Mouse (Mus musculus) fibroblast of lung, adult 2 months (primary cell): ENCODE results near the gene Cdk4.
A peak's percentile ranks its signal among the peaks of the same experiment; 100 is the strongest.

Experiments used
- DNase-seq: peaks from one replicate; pipeline ENCODE4 v3.0.0-alpha.2; 2011; ENCODE audit warnings: low read depth

Gene Cdk4

GRCm38 (mm10) chr10:127063239-127063872 is at the start of gene Cdk4:
TSS of gene Cdk4 (plus strand) at chr10:127063534.
- peak; percentile 98 for DNase-seq

DNA sequence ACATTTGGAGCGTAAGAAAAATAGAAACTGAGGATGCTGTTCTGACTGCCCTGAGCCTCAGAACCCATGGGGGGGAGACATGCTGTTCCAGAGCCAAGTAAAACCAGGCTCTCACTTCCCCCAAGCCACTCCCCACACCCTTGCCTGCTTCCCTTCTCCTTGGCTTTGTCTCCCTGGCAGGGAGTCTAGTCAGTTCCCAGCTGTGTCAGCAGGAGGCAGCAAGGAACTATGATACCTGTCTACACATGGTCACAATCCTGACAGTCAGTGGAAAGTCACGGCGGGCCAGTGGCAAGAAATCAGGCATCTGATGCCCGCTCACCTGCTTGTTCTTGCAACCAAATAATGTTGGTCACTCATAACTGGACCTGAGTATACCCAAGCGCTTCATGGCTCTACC is 46.8 kb upstream of the Cdk4 start:
- no peak for DNase-seq

GRCm38 (mm10) chr10:127017071-127017470 is 46.3 kb upstream of the Cdk4 start:
- DNase-seq = no peak

DNA sequence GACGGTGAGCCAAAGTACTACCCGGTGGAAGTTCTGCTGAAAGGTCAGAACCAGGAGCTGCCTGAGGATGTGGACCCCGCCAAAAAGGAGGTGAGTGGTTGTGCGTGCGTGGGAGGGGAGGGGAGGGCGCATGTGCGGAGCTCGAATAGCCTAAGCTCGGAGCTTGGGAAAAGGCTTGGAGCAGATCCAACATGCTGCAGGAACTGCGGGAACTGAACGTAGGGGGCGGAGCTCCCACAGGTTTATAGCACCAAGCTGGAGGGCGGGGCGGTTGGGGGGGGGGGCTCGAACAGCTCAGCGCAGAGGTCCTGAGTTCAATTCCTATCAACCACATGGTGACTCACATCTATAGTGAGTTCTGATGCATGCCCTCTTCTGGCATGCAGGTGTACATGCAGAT is 44.9 kb upstream of the Cdk4 start:
- DNase-seq = no peak

DNA sequence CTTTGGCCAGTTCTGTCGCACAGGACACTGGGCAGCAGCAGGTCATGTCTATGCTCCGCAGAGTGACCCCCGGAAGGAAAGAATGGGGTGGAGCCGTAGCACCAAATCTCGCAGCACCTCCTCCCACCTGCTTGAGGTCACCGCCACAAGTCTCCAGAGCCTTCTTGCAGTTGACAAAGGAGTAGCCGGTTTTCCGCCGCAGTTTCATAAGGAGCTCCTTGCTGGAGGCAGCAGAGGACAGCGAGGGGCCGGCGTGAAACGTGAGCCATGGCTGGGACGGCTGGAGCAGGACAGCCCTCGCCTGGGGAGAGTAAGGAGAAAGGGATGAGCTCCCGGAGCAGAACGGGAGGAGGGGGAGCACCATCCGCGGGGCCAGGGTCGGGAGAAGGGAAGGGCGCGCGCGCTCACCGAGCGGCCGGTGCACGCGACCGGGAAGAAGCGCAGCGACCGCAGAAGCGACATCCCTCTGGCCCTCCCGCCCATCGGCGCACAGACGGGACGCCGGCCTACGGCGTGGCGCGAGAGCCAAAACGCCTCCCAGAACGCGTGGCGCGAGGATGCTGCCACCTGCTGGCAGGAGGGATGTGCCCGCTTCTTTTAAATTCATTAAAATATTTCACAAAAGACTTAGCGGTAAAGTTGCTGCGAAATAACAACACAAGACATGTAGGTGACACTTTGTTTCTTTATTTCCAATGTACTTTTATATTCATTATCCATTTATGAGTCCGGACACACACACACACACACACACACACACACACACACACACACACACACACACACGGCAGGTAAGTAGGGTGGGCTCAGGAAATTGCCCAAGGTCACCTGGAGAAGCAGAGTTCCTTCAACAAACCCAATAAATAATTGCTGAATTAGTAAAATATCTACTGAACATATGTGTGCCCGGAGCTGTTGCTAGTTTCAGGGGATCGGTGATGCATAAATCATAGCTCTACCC is 32.7 kb upstream of the Cdk4 start, which contains the start of gene Tsfm:
Gene Tsfm, minus strand, starts transcription at position 505 of the 961 bp plus-strand sequence.
- DNase-seq = peak; percentile 60

- no peak for DNase-seq
These were observed 30.0 kb upstream of the Cdk4 start for GRCm38 (mm10) chr10:127033301-127033741.

- no peak for DNase-seq
These were observed 27.1 kb upstream of the Cdk4 start for GRCm38 (mm10) chr10:127036273-127036672.

- no peak for DNase-seq
These were observed 25.7 kb upstream of the Cdk4 start for GRCm38 (mm10) chr10:127037641-127038040.

GRCm38 (mm10) chr10:127040569-127041214 is 22.6 kb upstream of the Cdk4 start:
- DNase-seq = no peak

- no peak for DNase-seq
These were observed 22.0 kb upstream of the Cdk4 start, which contains the start of the genes Mettl1 and Eef1akmt3 for GRCm38 (mm10) chr10:127041274-127041766. TSS of gene Mettl1 (plus strand) at chr10:127041414. TSS of gene Eef1akmt3 (minus strand) at chr10:127041513.

GRCm38 (mm10) chr10:127041774-127042338 is 21.5 kb upstream of the Cdk4 start:
- DNase-seq = peak; percentile 60

- DNase-seq = no peak
These were observed 20.7 kb upstream of the Cdk4 start for GRCm38 (mm10) chr10:127042468-127043115.

DNA sequence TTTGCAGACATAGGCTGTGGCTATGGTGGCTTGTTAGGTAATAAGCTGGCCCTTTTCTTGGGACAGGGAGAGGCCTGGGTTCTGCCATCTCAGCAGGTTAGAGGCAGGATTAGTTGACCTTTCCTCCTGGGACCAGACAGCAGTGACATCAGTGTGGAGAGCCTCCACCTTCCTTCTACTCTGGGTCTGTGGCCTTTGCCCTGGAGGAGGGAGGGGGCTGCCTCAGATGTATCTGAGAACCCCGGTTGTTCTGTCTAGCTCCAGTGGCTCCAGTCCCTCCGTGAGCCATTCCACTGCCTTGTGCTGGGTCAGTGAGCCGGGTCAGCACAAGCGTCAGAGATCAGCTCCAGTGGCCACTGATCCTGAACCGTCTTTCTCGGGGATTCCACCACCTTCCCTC is 20.1 kb upstream of the Cdk4 start:
- DNase-seq = no peak

- DNase-seq = no peak
These were observed 15.4 kb upstream of the Cdk4 start, which contains the start of gene Cyp27b1 for GRCm38 (mm10) chr10:127047954-127048353. TSS of gene Cyp27b1 (plus strand) at chr10:127048250.

- DNase-seq = no peak
These were observed 14.5 kb upstream of the Cdk4 start for GRCm38 (mm10) chr10:127048608-127049394.

GRCm38 (mm10) chr10:127049395-127050118 is 13.8 kb upstream of the Cdk4 start:
- DNase-seq = no peak

DNA sequence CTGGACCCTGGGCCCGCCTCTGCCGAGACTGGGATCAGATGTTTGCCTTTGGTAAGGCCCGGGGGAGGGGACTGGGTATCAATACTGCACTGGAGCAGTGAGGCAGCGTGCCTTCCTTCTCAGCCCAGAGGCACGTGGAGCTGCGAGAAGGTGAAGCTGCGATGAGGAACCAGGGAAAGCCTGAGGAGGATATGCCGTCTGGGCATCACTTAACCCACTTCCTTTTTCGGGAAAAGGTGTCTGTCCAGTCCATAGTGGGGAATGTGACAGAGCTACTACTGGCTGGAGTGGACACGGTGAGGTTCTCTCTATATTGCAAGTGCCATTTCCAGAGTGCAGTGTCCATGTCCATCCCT is 13.2 kb upstream of the Cdk4 start:
- DNase-seq = no peak

- DNase-seq = no peak
These were observed 8.7 kb upstream of the Cdk4 start for GRCm38 (mm10) chr10:127054646-127055045.

GRCm38 (mm10) chr10:127055406-127055805 is 7.9 kb upstream of the Cdk4 start:
- DNase-seq = no peak

DNA sequence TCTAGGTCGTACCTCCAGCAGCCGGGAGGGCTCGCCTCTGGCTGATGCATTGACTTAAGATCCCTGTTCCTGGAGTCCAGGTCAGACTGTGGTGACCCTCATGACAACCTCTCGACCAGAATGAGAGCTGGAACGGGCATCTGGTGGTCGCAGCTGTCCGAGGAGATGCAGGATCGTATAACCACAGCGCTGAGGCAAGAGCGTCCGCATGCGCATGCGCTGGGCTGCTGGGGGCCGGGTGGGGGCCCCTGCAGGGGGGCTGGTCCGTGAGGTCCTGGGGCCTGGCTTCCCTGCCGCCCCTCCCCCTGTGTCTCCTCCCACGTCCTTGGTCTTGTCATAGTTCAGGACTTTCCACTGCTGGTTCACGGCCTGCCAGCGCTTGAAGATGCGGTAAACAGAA is 6.8 kb upstream of the Cdk4 start:
- no peak for DNase-seq
